Mouse (Mus musculus): ENCODE results near the gene Doxl2.
"Not testable (repeated sequence)": the region's sequence is repeated elsewhere in the genome, so short reads cannot be mapped to it uniquely, and the experiment has no call there.

The Doxl2 gene

DNA sequence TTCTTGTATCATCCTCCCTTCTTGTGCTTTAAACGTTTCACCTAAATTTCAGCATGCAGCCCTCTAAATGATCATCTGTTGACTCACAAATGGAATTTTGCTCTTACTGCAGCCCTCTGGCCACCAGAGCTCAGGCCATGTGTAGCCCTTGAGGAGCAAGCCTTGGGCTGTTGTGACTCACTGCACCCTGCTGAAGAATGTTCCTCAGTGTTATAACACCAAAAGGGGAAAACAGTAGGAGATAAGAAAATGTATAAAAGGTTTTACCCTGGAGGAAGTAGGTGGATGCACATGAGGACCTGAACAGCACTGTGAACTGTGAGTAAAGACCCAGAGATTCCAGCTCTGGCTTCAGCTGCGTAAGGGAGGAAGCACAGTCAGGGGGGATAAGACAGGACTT lies at the start of gene Doxl2:
Gene Doxl2 (plus strand): TSS at position 301 of the 400 bp plus-strand sequence.
- in situ Hi-C loops (cut with MseI, MboI), result no loop called here

GRCm38 (mm10) chr6:48929595-48929994 lies 45.2 kb upstream of the Doxl2 start, which contains the start of gene 1600015I10Rik:
TSS of gene 1600015I10Rik (plus strand) at chr6:48929895.
- in situ Hi-C loops (cut with MseI, MboI), result no loop called here

DNA sequence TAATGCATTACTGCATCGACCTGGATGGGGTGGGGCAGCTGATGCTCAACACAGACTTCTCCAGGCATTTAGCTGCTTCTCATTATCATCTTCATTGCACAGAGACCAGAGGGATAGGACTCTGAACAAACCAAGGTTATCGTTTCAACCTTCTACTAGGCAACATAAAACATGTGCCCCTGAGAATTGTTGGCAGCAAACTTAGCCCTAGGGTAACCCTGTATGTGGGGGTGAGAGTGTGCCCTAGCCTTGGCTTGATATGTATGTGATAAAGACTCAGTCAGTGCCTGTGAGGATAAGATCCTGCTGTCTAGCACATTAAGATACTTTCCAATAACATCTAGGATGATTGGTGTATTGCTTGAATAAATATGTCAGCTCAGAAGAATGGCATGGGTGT lies 25.2 kb upstream of the Doxl2 start:
- in situ Hi-C loops (cut with MseI, MboI), result no loop called here

- in situ Hi-C loops (cut with MseI, MboI), result loop anchor here in 1 of 2 experiments (10.0 kb wide), 1 partner anchor 96 kb away; no protein-coding TSS in a partner anchor
Observed at GRCm38 (mm10) chr6:48950676-48951075, 24.1 kb upstream of the Doxl2 start.

DNA sequence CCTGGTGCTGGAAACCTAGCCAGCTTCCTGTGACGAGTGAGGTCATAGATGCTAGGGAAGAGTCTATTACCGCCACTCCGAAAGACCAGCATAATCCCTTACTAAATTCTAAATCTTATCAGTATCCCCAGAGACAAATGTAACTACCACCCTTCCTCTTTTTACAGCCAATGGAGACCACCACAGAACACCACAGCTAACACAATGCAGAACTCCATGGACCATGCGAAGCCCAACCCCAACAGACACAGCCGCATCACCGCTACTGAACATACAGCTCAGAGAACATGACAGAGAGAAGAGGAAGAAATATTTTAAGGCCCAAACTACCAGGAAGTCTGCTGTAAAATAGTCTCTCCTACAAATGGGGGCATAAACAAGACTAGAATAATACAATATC lies 23.1 kb upstream of the Doxl2 start:
- in situ Hi-C loops (cut with MseI, MboI), result loop anchor here in 1 of 2 experiments (10.0 kb wide), 1 partner anchor 97 kb away; no protein-coding TSS in a partner anchor

DNA sequence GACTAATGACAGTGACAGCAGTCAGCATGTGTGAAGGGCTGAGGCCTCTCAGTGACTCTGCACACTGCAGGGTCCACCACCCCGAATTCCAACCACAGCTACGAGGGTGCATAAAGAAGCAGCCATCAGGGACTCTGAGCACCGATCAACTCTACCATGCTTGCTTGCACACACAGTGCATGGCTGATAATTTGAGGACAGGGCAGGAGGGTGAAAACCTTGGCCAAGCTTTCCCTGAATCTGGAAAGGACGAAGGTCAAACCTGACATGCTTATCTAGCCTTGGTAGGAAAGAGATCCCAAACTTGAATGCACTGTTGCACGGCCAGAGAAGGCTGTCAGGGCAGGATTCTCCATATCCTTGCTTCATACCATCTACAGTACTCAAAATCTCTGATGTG lies 21.5 kb upstream of the Doxl2 start:
- in situ Hi-C loops (cut with MseI, MboI), result loop anchor here in 1 of 2 experiments (10.0 kb wide), 1 partner anchor 98 kb away; no protein-coding TSS in a partner anchor

- in situ Hi-C loops (cut with MseI, MboI), result loop anchor here in 1 of 2 experiments (10.0 kb wide), 1 partner anchor 99 kb away; no protein-coding TSS in a partner anchor
Observed at GRCm38 (mm10) chr6:48954211-48954610, 20.6 kb upstream of the Doxl2 start.

DNA sequence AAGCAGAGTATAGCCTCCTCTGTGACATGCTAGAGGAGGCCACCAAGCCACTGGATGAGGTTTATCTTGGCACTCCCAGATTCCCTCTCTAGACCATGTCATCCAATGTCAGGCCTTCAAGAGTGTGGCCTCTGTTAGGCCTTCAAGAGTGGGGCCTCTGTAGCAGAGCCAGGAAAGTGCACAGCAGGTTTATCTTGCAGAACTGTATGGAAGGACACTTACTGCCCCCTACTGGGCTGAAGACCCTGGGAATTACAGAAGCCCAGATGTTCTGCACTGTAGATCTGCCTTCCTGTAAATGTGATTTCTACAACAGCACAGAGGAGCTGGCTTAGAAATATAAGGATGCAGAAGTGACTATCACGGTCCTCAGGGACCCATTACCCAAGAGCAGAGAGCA lies 19.8 kb upstream of the Doxl2 start:
- in situ Hi-C loops (cut with MseI, MboI), result loop anchor here (5.0 to 10.0 kb wide), 2 partner anchors 98 to 100 kb away; no protein-coding TSS in a partner anchor

GRCm38 (mm10) chr6:48956785-48957184 lies 18.0 kb upstream of the Doxl2 start:
- in situ Hi-C loops (cut with MseI, MboI), result loop anchor here (5.0 to 10.0 kb wide), 2 partner anchors 99 to 102 kb away; no protein-coding TSS in a partner anchor

DNA sequence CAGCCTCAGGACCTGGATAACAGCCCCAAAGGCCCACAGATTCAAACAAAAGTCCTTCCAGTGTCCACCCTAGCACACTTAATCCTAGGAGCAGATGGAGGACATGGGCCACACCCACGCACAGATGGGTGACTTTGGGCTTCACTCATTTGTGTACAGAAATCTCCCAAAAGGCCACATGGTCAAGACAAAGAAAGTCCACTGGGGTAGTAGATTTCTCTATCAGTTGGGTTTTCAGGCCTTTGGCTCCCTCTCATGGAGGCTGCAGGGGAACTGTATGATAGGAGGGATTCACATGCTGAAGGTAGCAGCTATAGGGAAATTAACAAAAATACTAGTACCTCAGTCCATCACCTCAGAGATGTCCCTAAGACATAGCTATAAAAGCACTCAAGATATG lies 16.7 kb upstream of the Doxl2 start:
- in situ Hi-C loops (cut with MseI, MboI), result loop anchor here (5.0 to 10.0 kb wide), 2 partner anchors 101 to 103 kb away; no protein-coding TSS in a partner anchor

DNA sequence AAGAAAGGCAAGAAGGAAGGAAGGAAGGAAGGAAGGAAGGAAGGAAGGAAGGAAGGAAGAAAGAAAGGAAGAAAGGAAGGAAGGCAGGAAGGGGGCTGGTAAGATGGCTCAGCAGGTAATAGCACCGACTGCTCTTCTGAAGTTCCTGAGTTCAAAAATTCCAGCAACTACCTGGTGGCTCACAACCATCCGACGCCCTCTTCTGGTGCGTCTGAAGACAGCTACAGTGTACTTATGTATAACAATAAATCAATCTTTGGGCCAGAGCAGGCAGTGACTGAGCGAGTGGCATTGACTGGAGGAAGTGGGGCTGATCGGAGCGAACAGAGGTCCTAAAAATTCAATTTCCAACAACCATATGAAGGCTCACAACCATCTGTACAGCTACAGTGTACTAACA lies 15.6 kb upstream of the Doxl2 start:
- in situ Hi-C loops (cut with MseI, MboI), result loop anchor here (5.0 to 10.0 kb wide), 2 partner anchors 102 to 104 kb away; no protein-coding TSS in a partner anchor

DNA sequence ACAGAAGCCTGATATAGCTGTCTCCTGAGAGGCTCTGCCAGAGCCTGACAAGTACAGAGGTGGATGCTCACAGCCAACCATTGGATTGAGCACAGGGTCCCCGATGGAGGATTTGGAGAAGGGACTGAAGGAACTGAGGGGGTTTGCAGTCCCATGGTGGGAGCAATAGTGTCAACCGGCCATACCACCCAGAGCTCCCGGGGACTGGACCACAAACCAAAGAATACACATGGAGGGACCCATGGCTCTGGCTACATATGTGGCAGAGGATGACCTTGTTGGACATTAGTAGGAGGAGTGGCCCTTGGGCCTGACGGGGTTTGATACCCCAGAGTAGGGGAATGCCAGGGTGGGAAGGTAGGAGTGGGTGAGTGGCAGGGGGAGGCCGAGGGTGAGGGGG lies 8.1 kb upstream of the Doxl2 start:
- in situ Hi-C loops (cut with MseI, MboI), result not testable (repeated sequence)

- in situ Hi-C loops (cut with MseI, MboI), result no loop called here
Observed at GRCm38 (mm10) chr6:48967868-48968267, 6.9 kb upstream of the Doxl2 start.

DNA sequence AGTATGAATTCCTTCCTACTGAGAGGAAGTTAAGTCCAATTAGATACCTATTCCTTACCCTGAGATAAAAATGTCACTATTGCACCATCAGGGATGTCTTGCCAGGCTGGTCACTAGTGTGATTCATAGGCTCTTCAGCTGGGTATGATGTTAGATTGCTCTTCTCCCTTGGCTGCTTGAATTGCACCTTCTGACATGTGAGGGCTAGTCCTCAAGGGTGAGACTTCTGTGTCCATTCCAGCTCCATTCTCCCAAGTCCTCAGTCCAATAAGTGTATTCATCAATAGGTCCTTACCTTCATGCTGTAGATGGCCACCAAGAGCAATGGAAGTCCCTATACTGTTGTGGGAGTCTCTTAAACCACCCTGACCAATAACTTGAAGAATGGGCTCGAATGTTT lies 4.9 kb downstream of the Doxl2 start:
- in situ Hi-C loops (cut with MseI, MboI), result no loop called here

GRCm38 (mm10) chr6:48982305-48982704 lies 7.5 kb downstream of the Doxl2 start:
- in situ Hi-C loops (cut with MseI, MboI), result no loop called here

- in situ Hi-C loops (cut with MseI, MboI), result no loop called here
Observed at GRCm38 (mm10) chr6:48986444-48986990, 11.8 kb downstream of the Doxl2 start, which contains the start of gene Svs1. TSS of gene Svs1 (plus strand) at chr6:48986861.

GRCm38 (mm10) chr6:48989971-48990370 lies 15.2 kb downstream of the Doxl2 start:
- in situ Hi-C loops (cut with MseI, MboI), result no loop called here

DNA sequence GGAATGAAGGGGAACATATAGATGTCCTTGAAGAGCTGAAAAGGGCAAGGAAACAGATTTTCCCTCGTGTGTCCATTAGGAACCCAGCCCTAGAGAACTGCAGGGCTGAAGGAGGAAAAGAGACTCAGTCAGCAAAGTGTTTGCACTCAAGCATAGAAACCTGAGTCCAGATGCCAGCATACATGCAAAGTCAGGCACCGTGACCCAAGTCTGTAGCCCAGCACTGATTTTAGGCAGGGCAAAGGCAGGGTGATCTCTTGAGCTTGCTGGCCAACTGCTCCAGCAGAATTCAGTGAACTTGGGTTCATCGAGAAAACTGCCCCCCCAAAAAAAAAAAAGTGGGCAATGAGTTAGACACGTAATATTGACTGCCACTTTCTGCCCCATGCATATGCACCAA lies 17.2 kb downstream of the Doxl2 start:
- in situ Hi-C loops (cut with MseI, MboI), result no loop called here

- in situ Hi-C loops (cut with MseI, MboI), result no loop called here
Observed at GRCm38 (mm10) chr6:48998186-48998585, 23.4 kb downstream of the Doxl2 start.

DNA sequence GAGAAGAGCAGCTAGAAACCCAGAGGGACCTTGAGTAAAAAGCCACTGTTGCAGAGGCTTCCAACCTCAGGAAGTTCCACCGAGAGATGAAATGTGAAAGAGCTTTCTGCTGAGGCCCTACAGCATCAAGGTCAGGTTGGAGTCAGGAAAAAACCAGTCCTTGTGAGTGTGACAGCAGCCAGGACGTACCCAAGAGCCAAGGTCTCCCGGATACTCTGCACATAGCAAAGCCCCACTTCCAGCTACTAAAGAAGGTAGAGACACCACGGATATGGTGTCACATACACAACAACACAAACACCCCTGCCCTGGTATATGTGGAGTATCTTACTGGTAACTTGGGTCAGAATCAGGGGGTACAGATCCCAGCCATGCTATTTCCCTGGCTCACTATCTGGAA lies 24.0 kb downstream of the Doxl2 start:
- in situ Hi-C loops (cut with MseI, MboI), result no loop called here

DNA sequence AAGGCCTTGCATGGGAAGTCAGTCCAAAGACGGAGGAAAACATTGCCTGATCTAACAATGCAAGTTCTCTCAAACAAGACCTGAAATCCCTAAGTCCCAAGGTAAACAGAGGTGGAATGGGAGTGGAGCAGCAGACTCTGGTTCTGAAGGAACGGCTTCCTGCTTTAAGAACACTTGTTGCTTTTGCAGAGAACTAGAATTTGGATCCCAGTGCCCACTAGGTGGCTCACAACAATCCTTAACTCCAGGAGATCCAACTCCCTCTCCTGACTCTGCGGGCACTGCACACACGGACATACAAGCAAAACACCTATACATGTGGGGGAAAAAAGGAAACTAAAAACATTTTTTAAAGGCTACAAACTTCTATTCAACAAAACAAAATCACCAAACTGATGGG lies 28.6 kb downstream of the Doxl2 start:
- in situ Hi-C loops (cut with MseI, MboI), result no loop called here

DNA sequence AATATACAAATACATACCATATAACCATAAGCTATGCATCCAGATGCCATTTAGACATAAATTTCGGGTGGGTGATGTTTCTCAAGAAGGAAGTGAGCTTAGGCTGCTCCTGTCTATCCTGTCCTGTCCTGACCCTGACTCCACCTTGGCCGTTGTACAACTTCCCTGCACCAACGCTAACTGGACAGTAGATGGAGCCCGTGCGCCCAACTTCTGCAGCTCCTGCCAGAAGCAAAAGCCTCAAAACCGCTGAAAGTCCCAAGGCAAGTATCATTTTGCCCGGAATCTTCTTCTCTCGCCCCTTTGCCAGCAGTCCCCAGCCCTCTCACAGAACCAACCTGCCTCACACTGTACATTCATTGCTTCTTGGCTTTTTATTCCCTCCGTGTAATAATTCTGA lies 33.2 kb downstream of the Doxl2 start:
- in situ Hi-C loops (cut with MseI, MboI), result no loop called here

DNA sequence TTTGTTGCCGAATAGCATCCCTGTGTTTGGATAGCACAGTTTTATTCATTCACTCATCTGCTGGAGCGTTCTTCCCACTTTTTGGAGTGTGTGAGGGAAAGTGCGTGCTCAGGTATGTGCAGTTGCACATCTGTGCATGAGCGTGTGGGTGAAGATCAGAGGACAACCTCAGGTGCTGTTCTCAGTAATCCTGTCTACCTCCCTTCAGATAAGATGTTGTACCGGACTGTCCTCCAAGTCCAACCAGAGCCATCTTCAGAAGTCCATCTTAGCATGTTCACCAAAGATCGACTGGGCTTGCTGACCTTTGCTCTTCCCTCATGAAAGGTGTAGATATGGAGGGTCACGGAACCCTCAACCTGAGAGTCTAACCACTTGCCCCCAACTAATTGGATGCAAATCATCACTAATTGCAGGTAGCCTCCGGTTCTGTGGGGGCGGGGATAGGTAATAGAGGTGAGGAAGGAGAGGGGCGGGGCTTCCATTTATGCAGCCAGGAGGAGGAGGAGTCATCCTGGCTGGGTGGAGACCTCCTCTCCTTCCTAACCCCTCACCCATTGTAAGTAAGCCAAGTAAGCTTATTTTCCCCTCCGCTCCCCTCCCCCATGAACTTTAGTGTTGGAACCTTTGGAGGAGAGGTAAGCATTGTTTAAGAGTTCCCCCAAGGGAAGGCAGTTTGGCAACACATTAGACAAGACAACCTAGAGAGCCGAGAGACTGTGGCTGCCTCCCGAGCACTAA lies 33.8 kb downstream of the Doxl2 start:
- in situ Hi-C loops (cut with MseI, MboI), result no loop called here

All from mouse trophoblast stem cell (cell line).